Mouse (Mus musculus): ENCODE measurements around the gene Alkbh2.

DNA sequence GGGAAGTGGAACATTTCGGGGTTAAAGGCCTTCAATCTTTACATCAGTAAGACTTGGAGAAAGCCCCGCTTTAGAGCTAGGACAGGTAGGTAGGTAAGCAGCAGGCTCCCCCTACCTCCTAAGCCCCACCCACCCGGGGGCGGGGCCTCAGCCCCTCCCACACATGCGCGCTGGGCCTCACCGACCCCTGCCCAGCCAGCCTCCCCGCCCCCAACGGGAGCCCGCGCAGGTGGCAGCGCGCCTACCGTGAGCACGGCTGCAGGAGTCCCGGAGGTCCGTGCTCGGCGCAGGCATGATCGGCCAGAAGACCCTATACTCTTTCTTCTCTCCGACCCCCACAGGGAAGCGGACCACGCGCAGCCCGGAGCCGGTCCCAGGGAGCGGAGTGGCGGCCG, 2.2 kb upstream of the Alkbh2 start, which contains the start of gene Ung:
- TF ChIP-seq CTCF (IDR thresholded peaks at IDR 0.05; ENCODE audit: control insufficient read depth, insufficient read depth, insufficient read length) (no peak), FOSL1 (IDR thresholded peaks at IDR 0.05; ENCODE audit: insufficient read depth, low read length, poor library complexity, severe bottlenecking) (no peak), USF1 (IDR thresholded peaks at IDR 0.05; ENCODE audit: low read depth) (no peak), CEBPB (IDR thresholded peaks at IDR 0.05; ENCODE audit: low read depth) (no peak), MAX (IDR thresholded peaks at IDR 0.05) (no peak), MYOD1 (IDR thresholded peaks at IDR 0.05; ENCODE audit: control insufficient read depth, insufficient read length, low read depth) (no peak), MYOG (IDR thresholded peaks at IDR 0.05; ENCODE audit: control insufficient read depth, extremely low read depth, insufficient read length) (no peak)
